Mouse (Mus musculus) liver, adult 2 months (tissue): Measurements from ENCODE around the gene Ptprm. TPM values are rescaled to one million over a fixed set of nuclear protein-coding genes. Genes with fewer than 3 reads are reported as not detected.
A peak's percentile ranks its signal among the peaks of the same experiment; 100 is the strongest.

Experiments
- DNase-seq: peaks from one replicate; pipeline ENCODE4 v3.0.0-alpha.2; 2011; ENCODE audit warnings: low read depth, low spot score; ENCODE audit errors: extremely low read depth
- H3K27ac ChIP-seq: fragments of 200-500 bp; replicated peaks from 2 replicates; pipeline ENCODE4 v1.5.1; 2012; ENCODE audit warnings: low read depth, mild to moderate bottlenecking, control low read depth, inconsistent platforms, low read length; ENCODE audit not compliant: insufficient read depth
- H3K27me3 ChIP-seq: fragments of 200-500 bp; 2 replicates; pipeline ENCODE4 v1.6.1; 2012; ENCODE audit warnings: mild to moderate bottlenecking, moderate library complexity, low read length, inconsistent platforms; ENCODE audit not compliant: control insufficient read depth, insufficient read depth
- H3K36me3 ChIP-seq: fragments of 200-500 bp; 2 replicates; pipeline ENCODE4 v1.6.1; 2012; ENCODE audit warnings: low read length, inconsistent platforms; ENCODE audit not compliant: control insufficient read depth, insufficient read depth
- H3K4me1 ChIP-seq: fragments of 200-500 bp; 2 replicates; pipeline ENCODE4 v1.6.1; 2011; ENCODE audit warnings: low read length; ENCODE audit not compliant: control insufficient read depth, insufficient read depth
- H3K4me3 ChIP-seq: fragments of 200-500 bp; 2 replicates; pipeline ENCODE4 v1.5.1; 2011; ENCODE audit warnings: low read depth, mild to moderate bottlenecking, control low read depth, low read length, moderate library complexity; ENCODE audit not compliant: insufficient read depth
- H3K79me2 ChIP-seq: fragments of 200-500 bp; 2 replicates; pipeline ENCODE4 v1.6.1; 2012; ENCODE audit warnings: inconsistent platforms, mild to moderate bottlenecking, low read length, moderate library complexity; ENCODE audit not compliant: control insufficient read depth, insufficient read depth
- H3K9ac ChIP-seq: fragments of 200-500 bp; 2 replicates; pipeline ENCODE4 v1.6.1; 2012; ENCODE audit warnings: low read depth, mild to moderate bottlenecking, control low read depth, inconsistent platforms, low read length
- CTCF ChIP-seq: fragments of 200-500 bp; IDR thresholded peaks from 2 replicates; pipeline ENCODE4 v1.5.1; 2011; ENCODE audit warnings: low read depth, low read length, control low read depth
- POLR2A ChIP-seq: fragments of 200-500 bp; IDR thresholded peaks from 2 replicates; pipeline ENCODE4 v1.6.1; 2011; ENCODE audit warnings: low read length, control low read depth; ENCODE audit not compliant: insufficient read depth; ENCODE audit errors: extremely low read depth
- WGBS: fragments of 180-500 bp; shearing (Covaris S2); methylation state at CpG from one replicate; pipeline ENCODE4 v1.1.7; 2018; 5-methylcytosine and 5-hydroxymethylcytosine counted together
- polyA plus RNA-seq: library from polyadenylated mRNA; depleted of rRNA; stranded (reverse); fragments of >200 nt; gene quantifications from 2 replicates; pipeline ENCODE4 v1.2.3, GENCODE M21; 2012; rRNA removed
- total RNA-seq: library from RNA; depleted of rRNA; stranded (reverse); fragments of >200 nt; gene quantifications from 2 replicates; pipeline ENCODE4 v1.2.3, GENCODE M21; 2014; rRNA removed

The Ptprm gene
- total RNA-seq = 3.3 and 3.6 TPM in 2 replicates
- 0.78 and 1.1 TPM in 2 replicates for polyA plus RNA-seq

- TF ChIP-seq CTCF (peak; percentile 66), POLR2A (no peak)
- H3K27ac ChIP-seq = peak within 1 kb of the TSS; percentile 14
- under 1% methylated on average over 60 of the region's 73 CpGs for WGBS
- H3K27me3 ChIP-seq = peaks cover 4% of the 10 kb centered on the region
- H3K4me1 ChIP-seq = no peaks in the 10 kb centered on the region
- DNase-seq = peak; percentile 23
- peak within 1 kb of the TSS; percentile 69 for H3K4me3 ChIP-seq
- no peaks in the 10 kb centered on the region for H3K36me3 ChIP-seq
- H3K79me2 ChIP-seq = no peaks in the 10 kb centered on the region
- H3K9ac ChIP-seq = peak within 1 kb of the TSS; percentile 83
Observed at GRCm38 (mm10) chr17:67354451-67355011, at the start of gene Ptprm. Ptprm (minus strand) TSS chr17:67354457.

GRCm38 (mm10) chr17:67396205-67396604 lies 41.9 kb upstream of the Ptprm start:
- no peak for DNase-seq
- H3K36me3 ChIP-seq = no peaks in the 10 kb centered on the region
- H3K9ac ChIP-seq = no peak overlapping the region
- no peaks in the 10 kb centered on the region for H3K4me1 ChIP-seq
- no peak overlapping the region for H3K4me3 ChIP-seq
- no peak overlapping the region for H3K27ac ChIP-seq
- no peak for TF ChIP-seq CTCF
- no peaks in the 10 kb centered on the region for H3K79me2 ChIP-seq
- 80% methylated on average over 2 of the region's 2 CpGs for WGBS
- H3K27me3 ChIP-seq = no peaks in the 10 kb centered on the region

GRCm38 (mm10) chr17:67390851-67391250 lies 36.6 kb upstream of the Ptprm start:
- H3K36me3 ChIP-seq = no peaks in the 10 kb centered on the region
- 33% methylated on average over 5 of the region's 5 CpGs for WGBS
- no peak overlapping the region for H3K9ac ChIP-seq
- DNase-seq = no peak
- TF ChIP-seq POLR2A (no peak), CTCF (no peak)
- H3K4me1 ChIP-seq = no peaks in the 10 kb centered on the region
- H3K79me2 ChIP-seq = no peaks in the 10 kb centered on the region
- no peaks in the 10 kb centered on the region for H3K27me3 ChIP-seq
- no peak overlapping the region for H3K4me3 ChIP-seq
- H3K27ac ChIP-seq = no peak overlapping the region

- no peaks in the 10 kb centered on the region for H3K27me3 ChIP-seq
- no peaks in the 10 kb centered on the region for H3K36me3 ChIP-seq
- 84% methylated on average over 7 of the region's 7 CpGs for WGBS
- H3K79me2 ChIP-seq = no peaks in the 10 kb centered on the region
- H3K27ac ChIP-seq = no peak overlapping the region
- no peaks in the 10 kb centered on the region for H3K4me1 ChIP-seq
- H3K9ac ChIP-seq = no peak overlapping the region
- H3K4me3 ChIP-seq = no peak overlapping the region
- TF ChIP-seq POLR2A = no peak
- TF ChIP-seq CTCF = no peak
- DNase-seq = no peak
Observed at GRCm38 (mm10) chr17:67388171-67388570, 33.9 kb upstream of the Ptprm start.

- H3K36me3 ChIP-seq = no peaks in the 10 kb centered on the region
- TF ChIP-seq CTCF = no peak
- TF ChIP-seq POLR2A = no peak
- H3K79me2 ChIP-seq = no peaks in the 10 kb centered on the region
- no peaks in the 10 kb centered on the region for H3K27me3 ChIP-seq
- H3K9ac ChIP-seq = no peak overlapping the region
- H3K4me3 ChIP-seq = no peak overlapping the region
- no peak overlapping the region for H3K27ac ChIP-seq
- no peaks in the 10 kb centered on the region for H3K4me1 ChIP-seq
- 68% methylated on average over 6 of the region's 6 CpGs for WGBS
- no peak for DNase-seq
Observed at GRCm38 (mm10) chr17:67385286-67385685, 31.0 kb upstream of the Ptprm start.

GRCm38 (mm10) chr17:67383635-67384034 lies 29.4 kb upstream of the Ptprm start:
- TF ChIP-seq POLR2A (no peak), CTCF (no peak)
- H3K79me2 ChIP-seq = no peaks in the 10 kb centered on the region
- no peak for DNase-seq
- no peaks in the 10 kb centered on the region for H3K36me3 ChIP-seq
- no peak overlapping the region for H3K9ac ChIP-seq
- no peak overlapping the region for H3K27ac ChIP-seq
- WGBS = 82% methylated on average over 1 of the region's 1 CpGs
- no peaks in the 10 kb centered on the region for H3K4me1 ChIP-seq
- H3K27me3 ChIP-seq = no peaks in the 10 kb centered on the region
- no peak overlapping the region for H3K4me3 ChIP-seq
